Mouse (Mus musculus): ENCODE results near the gene Rad54l2.

DNA sequence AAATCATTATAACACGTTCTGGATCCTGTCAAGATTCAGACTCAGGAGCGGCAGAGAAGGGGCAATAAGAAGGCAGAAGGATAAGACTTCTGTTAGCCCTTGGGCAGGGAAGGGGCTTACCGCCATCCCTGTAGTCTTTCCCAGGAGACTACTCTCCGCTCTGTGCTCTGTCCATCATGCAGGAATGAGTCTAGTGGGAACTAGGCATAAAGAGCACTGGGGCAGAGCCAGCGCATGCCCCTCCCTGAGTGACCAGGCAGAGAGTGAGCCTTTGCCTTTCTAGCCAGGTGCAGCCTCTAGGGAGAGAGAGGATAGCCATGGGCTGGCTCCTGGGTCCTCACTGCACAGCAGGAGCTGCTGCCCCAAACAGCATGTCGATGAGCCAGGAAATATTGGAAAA is 124.1 kb downstream of the Rad54l2 start:
- no peak for TF ChIP-seq CTCF (IDR thresholded peaks at IDR 0.05; ENCODE audit: borderline replicate concordance, insufficient read depth, low read depth, low read length)
- TF ChIP-seq POLR2A (IDR thresholded peaks at IDR 0.05; ENCODE audit: borderline replicate concordance, insufficient read depth, low read length), result no peak
